Mouse (Mus musculus) spleen, postnatal 0 days (tissue): ENCODE results near the gene Gm49366. TPM values are rescaled to one million over a fixed set of nuclear protein-coding genes. Genes with fewer than 3 reads are reported as not detected.

Experiments
- polyA plus RNA-seq: library from polyadenylated mRNA; unstranded; fragments of >200 nt; fragmentation: Nextera tagmentation; extraction: Ambion mirVana; gene quantifications from 2 replicates; pipeline ENCODE4 v1.2.1, GENCODE M21; 2015

Gm49366 gene
- polyA plus RNA-seq, result not detected in 2 replicates

GRCm38 (mm10) chr12:84038691-84039111 is at the start of gene Gm49366:
TSS of gene Gm49366 (plus strand) at chr12:84038935.

GRCm38 (mm10) chr12:84009171-84009965 is 29.4 kb upstream of the Gm49366 start, which contains the start of gene Acot1:
TSS of gene Acot1 (plus strand) at chr12:84009490.

DNA sequence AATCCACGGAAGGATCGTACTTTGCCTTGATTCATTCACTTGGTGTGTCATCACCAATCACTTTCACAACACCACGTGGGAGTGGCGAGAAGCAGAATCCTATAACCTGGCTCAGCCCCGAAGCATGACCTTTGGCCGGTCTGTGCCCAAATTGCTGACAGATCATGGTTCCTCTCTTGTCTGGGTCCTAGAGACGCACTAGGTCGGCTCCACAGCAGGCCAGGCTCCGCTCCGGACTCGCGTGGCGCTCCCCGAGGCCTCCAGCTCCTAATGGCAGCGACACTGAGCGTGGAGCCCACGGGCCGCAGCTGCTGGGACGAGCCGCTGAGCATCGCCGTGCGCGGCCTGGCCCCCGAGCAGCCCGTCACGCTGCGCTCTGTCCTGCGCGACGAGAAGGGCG is 494 bp upstream of the Gm49366 start, which contains the start of gene Acot4:
Gene Acot4 (plus strand): TSS at position 139 of the 400 bp plus-strand sequence.

GRCm38 (mm10) chr12:84051937-84052474 is 13.3 kb downstream of the Gm49366 start, which contains the start of gene Acot3:
TSS of gene Acot3 (plus strand) at chr12:84052144.

DNA sequence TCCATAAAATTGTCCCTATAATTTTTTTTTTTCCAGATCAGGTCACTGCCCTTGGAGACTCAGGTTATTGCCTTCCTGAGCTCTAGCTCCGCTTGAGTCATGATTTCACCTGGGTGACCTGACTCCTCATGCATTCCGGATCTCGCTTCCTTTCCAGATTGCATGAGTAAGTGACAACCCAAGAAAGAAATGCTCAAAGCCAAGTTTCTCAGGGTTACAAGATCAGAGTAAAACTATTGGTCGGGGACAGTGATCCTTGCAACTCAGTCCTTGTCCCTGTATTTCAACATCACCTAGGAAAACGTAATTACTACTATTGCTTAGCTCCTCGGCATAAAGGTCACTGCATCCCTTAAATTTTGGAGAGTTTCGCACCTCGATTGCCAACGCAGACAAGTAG is 30.3 kb downstream of the Gm49366 start, which contains the start of gene Acot5:
Gene Acot5 (plus strand): TSS at position 340 of the 400 bp plus-strand sequence.

DNA sequence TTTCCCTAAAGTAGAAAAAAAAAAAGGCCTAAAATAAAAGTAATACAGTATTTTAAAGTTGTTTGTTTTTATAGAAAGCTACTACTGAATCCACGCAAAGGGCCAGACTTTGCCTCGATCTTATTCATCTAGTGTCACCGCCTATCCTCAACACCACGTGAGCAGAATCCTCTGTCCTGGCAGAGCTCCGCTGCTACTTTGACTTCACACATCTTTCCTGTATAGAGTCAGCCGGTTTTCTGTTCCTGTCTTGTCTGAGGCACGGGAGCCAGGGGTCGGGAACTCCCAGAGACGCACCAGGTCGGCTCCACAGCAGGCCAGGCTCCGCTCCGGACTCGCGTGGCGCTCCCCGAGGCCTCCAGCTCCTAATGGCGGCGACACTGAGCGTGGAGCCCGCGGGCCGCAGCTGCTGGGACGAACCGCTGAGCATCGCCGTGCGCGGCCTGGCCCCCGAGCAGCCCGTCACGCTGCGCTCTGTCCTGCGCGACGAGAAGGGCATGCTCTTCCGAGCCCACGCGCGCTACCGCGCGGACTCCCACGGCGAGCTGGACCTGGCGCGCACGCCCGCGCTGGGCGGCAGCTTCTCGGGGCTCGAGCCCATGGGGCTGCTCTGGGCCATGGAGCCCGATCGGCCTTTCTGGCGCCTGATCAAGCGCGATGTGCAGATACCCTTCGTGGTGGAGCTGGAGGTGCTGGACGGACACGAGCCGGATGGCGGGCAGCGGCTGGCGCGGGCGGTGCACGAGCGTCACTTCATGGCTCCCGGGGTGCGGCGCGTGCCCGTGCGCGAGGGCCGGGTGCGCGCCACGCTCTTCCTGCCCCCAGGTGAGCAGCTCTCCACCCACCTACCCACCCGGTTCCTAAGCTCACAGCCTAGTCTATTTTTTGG is 62.1 kb downstream of the Gm49366 start, which contains the start of gene Acot6:
Gene Acot6 (plus strand): TSS at position 51 of the 889 bp plus-strand sequence.

Other genes starting within 250 kb of the Gm49366 start
- gene Numb, start 117.0 kb upstream of the Gm49366 start, polyA plus RNA-seq, result 13.7 and 16.1 TPM in 2 replicates
- gene Riox1, start 88.3 kb upstream of the Gm49366 start, polyA plus RNA-seq, result 11.4 and 13.0 TPM in 2 replicates
- not detected in 2 replicates for gene Heatr4, start 54.1 kb upstream of the Gm49366 start, polyA plus RNA-seq
- 19.0 and 19.9 TPM in 2 replicates for gene Acot2, start 51.1 kb upstream of the Gm49366 start, polyA plus RNA-seq
- 5.7 and 6.8 TPM in 2 replicates for gene Acot1, start 29.4 kb upstream of the Gm49366 start, polyA plus RNA-seq
- gene Acot4, start 556 bp upstream of the Gm49366 start, polyA plus RNA-seq, result 0.13 TPM in 2 replicates
- 0.04 TPM in 1 of 2 replicates, not detected in the other for gene Acot3, start 13.2 kb downstream of the Gm49366 start, polyA plus RNA-seq
- not detected in 2 replicates for gene Acot5, start 30.4 kb downstream of the Gm49366 start, polyA plus RNA-seq
- gene Acot6, start 61.7 kb downstream of the Gm49366 start, polyA plus RNA-seq, result 0.90 and 1.3 TPM in 2 replicates
- 0.63 and 1.0 TPM in 2 replicates for gene Dnal1, start 75.4 kb downstream of the Gm49366 start, polyA plus RNA-seq
- gene Pnma1, start 109.6 kb downstream of the Gm49366 start, polyA plus RNA-seq, result 0.41 and 0.43 TPM in 2 replicates
- gene Elmsan1, start 179.9 kb downstream of the Gm49366 start, polyA plus RNA-seq, result 6.1 and 6.8 TPM in 2 replicates
- gene Ptgr2, start 246.3 kb downstream of the Gm49366 start, polyA plus RNA-seq, result 24.6 and 25.1 TPM in 2 replicates